Mouse (Mus musculus) limb, embryonic 10.5 days (tissue): ENCODE data around the gene Hsd17b2. TPM values are rescaled to one million over a fixed set of nuclear protein-coding genes. Genes with fewer than 3 reads are reported as not detected.
A peak's percentile ranks its signal among the peaks of the same experiment; 100 is the strongest.

Experiments used
- DNase-seq: peaks from one replicate; pipeline ENCODE4 v3.0.0-alpha.2; 2017; ENCODE audit warnings: low spot score
- H3K27ac ChIP-seq: fragments of 300-500 bp; sonication (generic); 2 replicates; pipeline ENCODE4 v1.5.1; 2016; ENCODE audit warnings: mild to moderate bottlenecking
- H3K27me3 ChIP-seq: fragments of 300-500 bp; sonication (generic); 2 replicates; pipeline ENCODE4 v1.6.1; 2016; ENCODE audit warnings: low read depth, mild to moderate bottlenecking; ENCODE audit not compliant: poor library complexity, severe bottlenecking
- H3K36me3 ChIP-seq: fragments of 300-500 bp; sonication (generic); 2 replicates; pipeline ENCODE4 v1.6.1; 2016; ENCODE audit warnings: mild to moderate bottlenecking, moderate library complexity
- H3K4me1 ChIP-seq: fragments of 300-500 bp; sonication (generic); 2 replicates; pipeline ENCODE4 v1.6.1; 2016
- H3K4me3 ChIP-seq: fragments of 300-500 bp; sonication (generic); 2 replicates; pipeline ENCODE4 v1.5.1; 2016; ENCODE audit warnings: mild to moderate bottlenecking, moderate library complexity
- H3K9me3 ChIP-seq: fragments of 300-500 bp; sonication (generic); replicated peaks from 2 replicates; pipeline ENCODE4 v1.6.1; 2016; ENCODE audit warnings: mild to moderate bottlenecking
- WGBS: fragments of 180-500 bp; shearing (Covaris S2); methylation state at CpG from one replicate; pipeline ENCODE4 v1.1.7; 2016; 5-methylcytosine and 5-hydroxymethylcytosine counted together
- polyA plus RNA-seq: library from polyadenylated mRNA; unstranded; fragments of >200 nt; fragmentation: Nextera tagmentation; extraction: Ambion mirVana; gene quantifications from 2 replicates; pipeline ENCODE4 v1.2.1, GENCODE M21; 2016

The Hsd17b2 gene
- polyA plus RNA-seq, 1 experiment from 2014 or later = not detected

DNA sequence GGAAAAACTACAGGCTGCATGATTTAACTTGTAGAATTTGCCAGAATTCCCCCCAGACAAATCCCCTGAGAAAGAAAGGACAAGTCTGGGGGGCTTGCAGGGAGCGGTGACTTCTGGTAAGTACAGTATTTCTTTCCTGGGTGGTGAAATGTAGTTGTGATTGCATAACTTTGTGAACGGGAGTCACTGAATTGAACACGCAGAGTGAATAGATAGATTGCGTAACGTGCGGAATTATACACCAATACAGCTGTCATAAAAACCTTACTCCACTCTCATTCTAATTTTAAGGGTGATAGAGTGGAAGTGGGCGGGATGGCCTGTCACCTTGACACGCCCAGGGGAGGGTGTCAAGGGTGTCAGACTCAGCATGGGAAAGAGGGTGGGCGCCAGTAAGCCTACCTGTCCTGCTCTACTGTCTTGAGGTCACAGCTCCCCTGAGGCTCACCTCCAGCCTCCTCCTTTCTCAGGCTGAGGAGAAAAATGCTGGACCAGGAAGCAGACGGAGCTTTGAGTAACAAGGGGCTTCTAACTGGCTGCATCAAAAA lies 17.7 kb upstream of the Hsd17b2 start:
- 0 out of 2 replicates have a peak overlapping the region, but pooled peaks have one; percentile 7 for H3K27ac ChIP-seq
- 56% methylated on average over 10 of the region's 10 CpGs for WGBS
- DNase-seq = no peak
- H3K4me3 ChIP-seq = 0 out of 2 replicates have a peak overlapping the region, but pooled peaks have one; percentile 8
- H3K4me1 ChIP-seq = peaks cover 31% of the 10 kb centered on the region
- no peaks in the 10 kb centered on the region for H3K9me3 ChIP-seq
- H3K36me3 ChIP-seq = no peaks in the 10 kb centered on the region
- H3K27me3 ChIP-seq = peaks cover 15% of the 10 kb centered on the region; the same call in 1 of the 2 replicates

DNA sequence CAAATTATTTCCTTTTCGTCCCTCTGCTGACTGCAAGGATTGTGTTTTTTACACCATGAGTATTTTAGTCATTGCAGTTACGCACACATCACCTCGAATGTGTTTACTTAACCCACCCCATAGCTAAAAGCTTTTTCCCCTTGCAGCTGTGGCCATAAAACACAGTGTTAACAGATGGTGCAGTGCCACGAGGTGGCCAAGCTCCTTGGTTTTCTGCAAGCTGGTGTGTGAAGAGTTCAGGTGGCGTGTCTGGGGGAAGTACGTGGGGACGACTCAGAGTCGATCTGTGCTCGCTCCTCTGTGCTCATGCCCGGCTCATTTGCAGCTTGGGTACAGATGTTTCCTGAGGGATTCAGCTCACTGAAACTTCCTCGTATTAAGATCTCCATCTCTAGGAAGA lies 17.2 kb upstream of the Hsd17b2 start:
- 34% methylated on average over 11 of the region's 11 CpGs for WGBS
- H3K27me3 ChIP-seq = peaks cover 15% of the 10 kb centered on the region; the same call in 1 of the 2 replicates
- H3K4me1 ChIP-seq = peaks cover 31% of the 10 kb centered on the region
- peak; percentile 64 for DNase-seq
- peak overlapping the region; percentile 48 for H3K27ac ChIP-seq
- H3K9me3 ChIP-seq = no peaks in the 10 kb centered on the region
- H3K4me3 ChIP-seq = 0 out of 2 replicates have a peak overlapping the region, but pooled peaks have one; percentile 8
- no peaks in the 10 kb centered on the region for H3K36me3 ChIP-seq

GRCm38 (mm10) chr8:117687890-117688289 lies 13.8 kb upstream of the Hsd17b2 start:
- Histone ChIP-seq H3K4me1 (peaks cover 31% of the 10 kb centered on the region), H3K4me3 (no peak overlapping the region), H3K27ac (no peak overlapping the region), H3K36me3 (no peaks in the 10 kb centered on the region), H3K27me3 (no peaks in the 10 kb centered on the region), H3K9me3 (no peaks in the 10 kb centered on the region)
- DNase-seq = no peak
- 80% methylated on average over 7 of the region's 7 CpGs for WGBS

DNA sequence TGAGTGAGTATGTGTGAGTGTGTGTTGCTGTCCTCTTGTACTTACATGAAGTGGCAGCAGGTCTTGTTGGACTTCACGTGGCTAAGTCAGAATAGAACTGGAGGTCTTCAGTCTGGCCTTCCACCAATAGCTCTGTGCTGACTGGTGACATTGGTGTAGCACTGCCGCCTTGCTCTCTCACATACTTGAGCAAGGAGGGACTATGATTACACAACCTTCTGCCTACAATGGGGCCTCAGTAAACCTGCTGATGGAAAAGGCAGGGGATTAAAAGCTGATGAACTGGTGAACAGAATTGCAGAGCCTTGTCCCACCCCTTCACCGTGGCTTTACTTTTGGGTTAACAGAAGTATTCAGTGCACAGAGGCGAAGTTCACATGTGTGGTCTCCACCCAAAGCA lies 9.6 kb upstream of the Hsd17b2 start:
- H3K27me3 ChIP-seq = no peaks in the 10 kb centered on the region
- 91% methylated on average over 4 of the region's 4 CpGs for WGBS
- DNase-seq = no peak
- H3K4me1 ChIP-seq = 0 out of 2 replicates have a peak, but pooled peaks cover 3% of the 10 kb centered on the region
- H3K9me3 ChIP-seq = no peaks in the 10 kb centered on the region
- H3K27ac ChIP-seq = no peak overlapping the region
- H3K4me3 ChIP-seq = no peak overlapping the region
- H3K36me3 ChIP-seq = no peaks in the 10 kb centered on the region

GRCm38 (mm10) chr8:117695636-117696035 lies 6.1 kb upstream of the Hsd17b2 start:
- Histone ChIP-seq H3K9me3 (no peaks in the 10 kb centered on the region), H3K4me3 (no peak overlapping the region), H3K36me3 (no peaks in the 10 kb centered on the region)

DNA sequence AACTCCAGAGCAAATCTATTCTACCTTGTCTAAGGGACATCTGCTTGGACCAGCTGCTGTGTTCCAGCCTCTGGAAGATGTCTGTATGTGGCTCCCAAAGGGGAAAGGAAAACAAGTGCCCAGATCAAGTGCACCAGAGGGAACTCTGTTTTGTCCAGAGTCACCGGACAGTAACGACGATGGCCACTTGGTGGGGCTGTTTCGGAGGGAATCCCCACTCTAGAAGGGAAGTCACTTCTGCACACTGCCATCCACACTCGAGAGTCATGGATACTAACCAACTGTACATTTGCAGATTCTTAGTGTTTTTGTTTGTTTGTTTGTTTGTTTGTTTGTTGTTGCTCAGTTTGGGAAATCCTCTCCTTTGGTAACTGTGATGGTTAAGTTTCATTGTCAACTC lies 4.5 kb upstream of the Hsd17b2 start:
- H3K27ac ChIP-seq = no peak overlapping the region
- no peaks in the 10 kb centered on the region for H3K36me3 ChIP-seq
- DNase-seq = no peak
- H3K4me3 ChIP-seq = no peak overlapping the region
- peaks cover 6% of the 10 kb centered on the region for H3K4me1 ChIP-seq
- no peaks in the 10 kb centered on the region for H3K9me3 ChIP-seq
- H3K27me3 ChIP-seq = no peaks in the 10 kb centered on the region
- WGBS = 41% methylated on average over 5 of the region's 5 CpGs

More at GRCm38 (mm10) chr8:117695636-117696035, 6.1 kb upstream of the Hsd17b2 start:
- 83% methylated on average over 1 of the region's 1 CpGs for WGBS
- Histone ChIP-seq H3K4me1 (no peaks in the 10 kb centered on the region), H3K27ac (no peak overlapping the region), H3K27me3 (no peaks in the 10 kb centered on the region)
- no peak for DNase-seq

DNA sequence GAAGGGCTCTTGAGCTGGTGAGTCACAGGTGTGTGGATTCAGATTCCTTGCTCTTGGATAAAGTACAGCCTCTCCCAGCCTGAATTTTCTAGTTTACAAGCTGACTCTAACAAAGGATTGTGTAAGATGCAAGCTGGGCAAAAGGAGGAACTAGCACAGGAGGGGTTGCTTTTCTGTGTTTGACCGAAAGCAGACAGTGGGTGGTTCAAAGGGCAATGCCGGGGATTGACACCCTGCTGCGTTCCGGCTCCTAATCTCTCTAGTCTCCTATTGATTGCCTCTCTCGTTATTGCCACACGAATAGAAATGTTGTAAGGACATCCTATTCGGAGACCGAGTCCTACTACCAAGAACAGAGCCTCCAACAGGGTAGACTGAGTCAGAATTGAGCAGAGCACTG lies 1.0 kb upstream of the Hsd17b2 start:
- no peaks in the 10 kb centered on the region for H3K9me3 ChIP-seq
- H3K4me3 ChIP-seq = no peak overlapping the region
- H3K36me3 ChIP-seq = no peaks in the 10 kb centered on the region
- no peak for DNase-seq
- H3K27me3 ChIP-seq = no peaks in the 10 kb centered on the region
- peaks cover 16% of the 10 kb centered on the region for H3K4me1 ChIP-seq
- 82% methylated on average over 8 of the region's 8 CpGs for WGBS
- H3K27ac ChIP-seq = no peak overlapping the region

- 97% methylated on average over 8 of the region's 8 CpGs for WGBS
Observed at GRCm38 (mm10) chr8:117701246-117701645, 458 bp upstream of the Hsd17b2 start.

GRCm38 (mm10) chr8:117702701-117703100 lies 997 bp downstream of the Hsd17b2 start:
- Histone ChIP-seq H3K9me3 (no peaks in the 10 kb centered on the region), H3K27me3 (no peaks in the 10 kb centered on the region), H3K27ac (no peak overlapping the region), H3K36me3 (no peaks in the 10 kb centered on the region), H3K4me1 (peaks cover 16% of the 10 kb centered on the region), H3K4me3 (no peak overlapping the region)
- DNase-seq = no peak
- 36% methylated on average over 10 of the region's 10 CpGs for WGBS

More at GRCm38 (mm10) chr8:117701246-117701645, 458 bp upstream of the Hsd17b2 start:
- Histone ChIP-seq H3K4me3 (no peak overlapping the region), H3K9me3 (no peaks in the 10 kb centered on the region), H3K4me1 (peaks cover 16% of the 10 kb centered on the region), H3K36me3 (no peaks in the 10 kb centered on the region), H3K27me3 (no peaks in the 10 kb centered on the region), H3K27ac (no peak overlapping the region)
- no peak for DNase-seq

- Histone ChIP-seq H3K27ac (no peak overlapping the region), H3K36me3 (no peaks in the 10 kb centered on the region), H3K27me3 (no peaks in the 10 kb centered on the region), H3K4me3 (no peak overlapping the region), H3K9me3 (no peaks in the 10 kb centered on the region), H3K4me1 (peaks cover 16% of the 10 kb centered on the region)
- no peak for DNase-seq
- WGBS = 93% methylated on average over 4 of the region's 4 CpGs
Observed at GRCm38 (mm10) chr8:117706141-117706540, 4.4 kb downstream of the Hsd17b2 start.

- H3K36me3 ChIP-seq = no peaks in the 10 kb centered on the region
- no peak for DNase-seq
- H3K4me1 ChIP-seq = no peaks in the 10 kb centered on the region
- H3K9me3 ChIP-seq = no peaks in the 10 kb centered on the region
- no peaks in the 10 kb centered on the region for H3K27me3 ChIP-seq
- 84% methylated on average over 5 of the region's 5 CpGs for WGBS
- H3K27ac ChIP-seq = no peak overlapping the region
- H3K4me3 ChIP-seq = no peak overlapping the region
Observed at GRCm38 (mm10) chr8:117712226-117712625, 10.5 kb downstream of the Hsd17b2 start.

- WGBS = 88% methylated on average over 5 of the region's 5 CpGs
Observed at GRCm38 (mm10) chr8:117714604-117715003, 12.9 kb downstream of the Hsd17b2 start.

GRCm38 (mm10) chr8:117715896-117716295 lies 14.2 kb downstream of the Hsd17b2 start:
- WGBS = 81% methylated on average over 5 of the region's 5 CpGs
- H3K27ac ChIP-seq = no peak overlapping the region
- no peaks in the 10 kb centered on the region for H3K9me3 ChIP-seq
- DNase-seq = no peak
- no peaks in the 10 kb centered on the region for H3K4me1 ChIP-seq
- no peaks in the 10 kb centered on the region for H3K36me3 ChIP-seq
- H3K4me3 ChIP-seq = no peak overlapping the region
- no peaks in the 10 kb centered on the region for H3K27me3 ChIP-seq

More at GRCm38 (mm10) chr8:117714604-117715003, 12.9 kb downstream of the Hsd17b2 start:
- H3K4me3 ChIP-seq = no peak overlapping the region
- no peaks in the 10 kb centered on the region for H3K27me3 ChIP-seq
- no peak overlapping the region for H3K27ac ChIP-seq
- H3K36me3 ChIP-seq = no peaks in the 10 kb centered on the region
- no peaks in the 10 kb centered on the region for H3K9me3 ChIP-seq
- H3K4me1 ChIP-seq = no peaks in the 10 kb centered on the region
- DNase-seq = no peak
